Mouse (Mus musculus) intestine, embryonic 14.5 days (tissue): ENCODE measurements around the gene Best3. TPM values are rescaled to one million over a fixed set of nuclear protein-coding genes. Genes with fewer than 3 reads are reported as not detected.
A peak's percentile ranks its signal among the peaks of the same experiment; 100 is the strongest.

Source experiments
- ATAC-seq: fragments of 200-750 bp; cut with Nextera tagmentation; replicated peaks from 2 replicates; pipeline ENCODE4 v1.8.0; 2017; ENCODE audit warnings: low read depth, moderate number of reproducible peaks, moderate TSS enrichment, moderate library complexity; ENCODE audit not compliant: low FRiP score, low TSS enrichment
- DNase-seq: peaks from one replicate; pipeline ENCODE4 v3.0.0-alpha.2; 2018; ENCODE audit warnings: low spot score
- H3K27ac ChIP-seq: fragments of 300-500 bp; sonication (generic); 2 replicates; pipeline ENCODE4 v1.5.1; 2014; ENCODE audit warnings: low read depth, mild to moderate bottlenecking, control low read depth
- H3K27me3 ChIP-seq: fragments of 300-500 bp; sonication (generic); replicated peaks from 2 replicates; pipeline ENCODE4 v1.6.1; 2014; ENCODE audit warnings: low read length, control low read depth; ENCODE audit not compliant: control insufficient read depth, insufficient read depth
- H3K36me3 ChIP-seq: fragments of 300-500 bp; sonication (generic); 2 replicates; pipeline ENCODE4 v1.6.1; 2014; ENCODE audit warnings: low read length, control low read depth; ENCODE audit not compliant: control insufficient read depth, insufficient read depth
- H3K4me1 ChIP-seq: fragments of 300-500 bp; sonication (generic); replicated peaks from 2 replicates; pipeline ENCODE4 v1.6.1; 2014; ENCODE audit warnings: low read length, control low read depth, mixed read lengths; ENCODE audit not compliant: control insufficient read depth, insufficient read depth
- H3K4me2 ChIP-seq: fragments of 300-500 bp; sonication (generic); 2 replicates; pipeline ENCODE4 v1.6.1; 2014; ENCODE audit warnings: low read length
- H3K4me3 ChIP-seq: fragments of 300-500 bp; sonication (generic); 2 replicates; pipeline ENCODE4 v1.5.1; 2014; ENCODE audit warnings: low read depth, low read length, control low read depth, mixed read lengths
- H3K9ac ChIP-seq: fragments of 300-500 bp; sonication (generic); 2 replicates; pipeline ENCODE4 v1.6.1; 2014; ENCODE audit warnings: mild to moderate bottlenecking, low read length
- H3K9me3 ChIP-seq: fragments of 300-500 bp; sonication (generic); 2 replicates; pipeline ENCODE4 v1.6.1; 2016; ENCODE audit warnings: low read length, control low read depth; ENCODE audit not compliant: control insufficient read depth
- WGBS: fragments of 180-500 bp; shearing (Covaris S2); extraction: QIAGEN DNeasy Blood & Tissue Kit; methylation state at CpG from one replicate; pipeline ENCODE4 v1.1.7; 2014; 5-methylcytosine and 5-hydroxymethylcytosine counted together
- polyA plus RNA-seq: library from polyadenylated mRNA; unstranded; fragments of >200 nt; fragmentation: Nextera tagmentation; extraction: Ambion mirVana; gene quantifications from 2 replicates; pipeline ENCODE4 v1.2.1, GENCODE M21; 2014

Gene Best3
- polyA plus RNA-seq, 1 experiment from 2014 or later: 0.07 TPM

DNA sequence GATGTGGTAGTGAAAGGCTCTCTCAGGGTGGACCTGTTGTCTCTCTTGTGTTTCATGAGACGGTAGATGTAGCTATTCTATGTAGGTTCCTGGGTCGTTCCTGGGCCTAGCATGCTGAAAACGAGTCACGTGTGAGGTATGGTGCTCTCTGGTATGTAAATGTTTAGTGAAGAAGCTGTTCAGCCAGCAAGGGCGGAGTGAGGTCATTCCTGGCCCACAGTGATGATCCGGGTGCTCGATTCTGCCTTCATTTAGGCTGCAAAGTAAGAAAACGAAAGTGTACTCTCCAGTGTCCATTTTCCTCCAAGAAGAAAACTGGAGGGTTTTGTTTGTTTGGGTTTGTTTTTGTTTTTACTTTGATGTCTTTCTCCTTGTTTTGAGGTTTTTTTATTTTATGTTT lies 7.9 kb downstream of the Best3 start:
- H3K27me3 ChIP-seq: no peaks in the 10 kb centered on the region

DNA sequence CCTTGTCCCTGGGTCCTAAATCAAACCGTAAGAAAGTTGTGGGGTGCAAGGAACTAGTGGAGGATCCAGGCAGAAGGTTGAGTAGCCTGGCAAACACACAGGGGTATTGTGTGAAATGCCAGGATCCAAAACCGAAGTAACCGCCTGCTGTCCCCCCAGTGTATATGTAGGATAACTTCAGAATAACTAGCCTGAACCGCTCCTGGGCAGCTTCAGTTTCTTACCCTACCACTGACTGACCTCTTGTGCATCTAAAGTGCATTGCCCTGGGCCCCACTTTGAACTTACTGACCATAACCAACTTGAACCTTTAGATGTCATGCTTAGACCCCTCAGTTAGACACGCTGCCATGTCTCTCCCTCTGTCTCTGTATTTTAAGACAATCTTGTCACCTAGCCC lies 9.0 kb downstream of the Best3 start:
- H3K9ac ChIP-seq: no peak overlapping the region
- H3K4me3 ChIP-seq: no peak overlapping the region
- no peak for DNase-seq
- WGBS: 76% methylated on average over 5 of the region's 5 CpGs
- H3K27ac ChIP-seq: no peak overlapping the region
- ATAC-seq: no peak
- H3K9me3 ChIP-seq: no peaks in the 10 kb centered on the region
- no peaks in the 10 kb centered on the region for H3K36me3 ChIP-seq
- H3K4me1 ChIP-seq: no peaks in the 10 kb centered on the region
- no peak overlapping the region for H3K4me2 ChIP-seq
- no peaks in the 10 kb centered on the region for H3K27me3 ChIP-seq

More for the DNA sequence above, 7.9 kb downstream of the Best3 start:
- Histone ChIP-seq H3K36me3 (no peaks in the 10 kb centered on the region), H3K9ac (no peak overlapping the region), H3K9me3 (no peaks in the 10 kb centered on the region), H3K27ac (no peak overlapping the region), H3K4me3 (no peak overlapping the region), H3K4me2 (no peak overlapping the region), H3K4me1 (no peaks in the 10 kb centered on the region)
- WGBS: 55% methylated on average over 8 of the region's 8 CpGs
- DNase-seq (no peak), ATAC-seq (no peak)

DNA sequence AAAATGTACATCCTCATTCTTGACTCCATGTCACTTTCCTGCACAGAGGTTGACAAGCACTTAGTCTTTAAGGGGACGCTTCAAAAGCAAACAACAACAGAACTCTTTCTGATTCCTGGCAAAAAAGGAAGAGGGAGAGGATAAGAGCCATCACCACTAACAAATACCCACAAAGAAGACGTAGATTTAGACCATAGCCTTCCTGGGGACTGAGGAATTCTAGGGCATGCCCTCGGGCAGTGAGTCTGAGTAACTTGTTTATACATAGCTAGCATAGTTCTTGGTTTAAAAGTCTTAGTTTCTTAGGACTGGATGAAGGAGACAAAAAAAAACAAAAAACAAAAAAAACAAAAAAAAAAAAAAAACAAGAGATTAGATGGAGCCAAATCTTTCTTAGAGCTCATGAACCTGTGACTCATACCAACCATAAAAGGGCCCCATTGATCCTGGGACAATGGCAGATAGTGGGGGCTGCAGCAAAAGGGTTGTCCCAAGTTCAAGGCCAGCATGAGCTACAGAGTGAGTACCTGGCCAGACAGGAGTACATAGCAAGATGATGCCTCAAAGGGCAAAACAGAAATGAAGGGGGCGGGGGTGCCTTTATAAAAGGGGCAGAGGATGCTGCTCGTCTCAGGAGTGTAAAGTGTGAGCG lies 9.6 kb downstream of the Best3 start:
- H3K4me2 ChIP-seq: no peak overlapping the region
- WGBS: 50% methylated on average over 6 of the region's 6 CpGs
- H3K4me3 ChIP-seq: no peak overlapping the region
- H3K27ac ChIP-seq: no peak overlapping the region
- no peaks in the 10 kb centered on the region for H3K9me3 ChIP-seq
- H3K9ac ChIP-seq: no peak overlapping the region
- ATAC-seq (peak; percentile 38; the same call in 1 of the 2 replicates), DNase-seq (no peak)
- H3K36me3 ChIP-seq: no peaks in the 10 kb centered on the region
- H3K27me3 ChIP-seq: no peaks in the 10 kb centered on the region
- H3K4me1 ChIP-seq: no peaks in the 10 kb centered on the region

DNA sequence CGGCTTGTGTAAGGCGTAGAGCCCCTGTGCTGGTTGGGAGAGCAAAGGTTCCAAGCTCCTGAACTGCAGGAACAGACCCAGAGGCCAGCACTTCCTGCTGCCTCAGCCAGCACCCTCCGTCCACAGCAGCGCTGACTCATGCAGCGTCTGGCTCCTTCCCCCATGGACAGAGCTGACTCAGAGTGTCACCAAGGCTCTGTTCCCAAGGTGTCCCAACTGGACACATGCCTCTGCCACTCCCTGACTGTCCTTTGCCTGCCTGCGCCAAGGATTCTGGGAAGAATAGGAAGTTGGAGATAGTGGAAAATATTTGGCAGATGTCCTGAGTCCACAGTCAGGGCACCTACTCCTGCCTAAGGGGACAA lies 10.1 kb downstream of the Best3 start:
- Histone ChIP-seq H3K27ac (no peak overlapping the region), H3K4me1 (no peaks in the 10 kb centered on the region), H3K4me2 (no peak overlapping the region), H3K4me3 (no peak overlapping the region), H3K9ac (no peak overlapping the region), H3K27me3 (no peaks in the 10 kb centered on the region), H3K9me3 (no peaks in the 10 kb centered on the region), H3K36me3 (no peaks in the 10 kb centered on the region)
- ATAC-seq (peak; percentile 74), DNase-seq (no peak)
- 55% methylated on average over 6 of the region's 6 CpGs for WGBS

DNA sequence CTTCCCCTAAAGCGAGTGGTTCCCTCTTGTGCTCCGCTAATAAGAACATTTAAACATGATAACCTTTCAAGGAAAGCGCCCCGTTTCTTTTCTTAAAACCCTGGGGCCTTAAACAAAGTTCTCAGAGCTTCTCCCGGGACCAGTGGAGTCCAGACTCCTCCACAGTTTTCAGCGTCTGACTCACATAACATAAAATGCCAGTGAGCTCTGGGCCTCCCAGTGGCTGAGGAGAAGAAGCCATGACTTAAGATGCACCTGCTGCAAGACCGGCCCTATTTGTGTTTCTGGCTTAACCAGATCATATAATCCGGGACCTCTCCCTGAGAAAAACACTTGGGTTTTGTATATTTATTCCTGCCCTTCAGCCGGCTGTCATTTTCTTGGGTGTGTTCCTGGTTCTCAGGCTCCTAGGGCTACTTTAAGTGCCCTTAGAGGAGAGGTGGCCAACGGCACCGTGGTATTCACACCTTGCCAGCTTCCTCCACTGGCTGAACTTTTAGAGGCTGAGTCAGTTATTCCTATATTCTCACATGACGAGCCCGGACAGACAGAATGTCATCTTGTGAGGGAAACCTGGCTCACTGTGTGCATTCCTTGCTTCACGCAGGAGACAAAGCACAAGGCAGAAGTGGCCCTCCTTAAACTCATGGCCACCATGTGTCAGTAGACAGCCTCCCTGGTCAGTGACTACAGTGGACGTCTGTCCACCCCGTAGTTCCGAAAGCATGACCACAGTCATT lies 12.8 kb downstream of the Best3 start:
- WGBS: 75% methylated on average over 17 of the region's 17 CpGs
- no peak overlapping the region for H3K9ac ChIP-seq
- ATAC-seq: no peak

DNA sequence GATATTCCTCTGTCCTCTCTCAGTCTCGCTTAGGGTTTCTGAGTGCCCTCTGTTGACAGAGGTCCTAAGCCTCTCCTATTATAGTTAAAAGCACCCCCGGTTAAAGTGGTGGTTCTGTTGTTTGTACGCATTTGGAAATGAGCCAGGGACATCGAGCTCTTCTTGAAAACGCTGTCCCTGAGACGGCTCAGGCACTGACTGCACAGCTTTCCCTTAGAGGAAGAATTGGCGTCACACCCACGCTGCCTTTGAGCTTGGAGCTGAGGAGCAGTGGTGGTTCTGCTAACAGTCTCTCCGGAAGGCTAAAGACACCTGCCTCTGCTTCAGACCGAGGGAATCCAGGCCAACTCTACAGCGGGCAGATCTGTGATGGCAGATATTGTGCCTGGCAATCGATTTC lies 14.9 kb downstream of the Best3 start:
- DNase-seq (no peak), ATAC-seq (no peak)
- Histone ChIP-seq H3K4me3 (no peak overlapping the region), H3K27me3 (no peaks in the 10 kb centered on the region), H3K9me3 (no peaks in the 10 kb centered on the region), H3K9ac (no peak overlapping the region), H3K4me2 (no peak overlapping the region), H3K27ac (no peak overlapping the region), H3K36me3 (no peaks in the 10 kb centered on the region), H3K4me1 (no peaks in the 10 kb centered on the region)
- WGBS: 56% methylated on average over 12 of the region's 12 CpGs

More for the DNA sequence above, 12.8 kb downstream of the Best3 start:
- no peaks in the 10 kb centered on the region for H3K4me1 ChIP-seq
- H3K27ac ChIP-seq: no peak overlapping the region
- H3K4me3 ChIP-seq: no peak overlapping the region
- no peaks in the 10 kb centered on the region for H3K36me3 ChIP-seq
- no peak for DNase-seq
- H3K4me2 ChIP-seq: no peak overlapping the region
- no peaks in the 10 kb centered on the region for H3K27me3 ChIP-seq
- no peaks in the 10 kb centered on the region for H3K9me3 ChIP-seq

DNA sequence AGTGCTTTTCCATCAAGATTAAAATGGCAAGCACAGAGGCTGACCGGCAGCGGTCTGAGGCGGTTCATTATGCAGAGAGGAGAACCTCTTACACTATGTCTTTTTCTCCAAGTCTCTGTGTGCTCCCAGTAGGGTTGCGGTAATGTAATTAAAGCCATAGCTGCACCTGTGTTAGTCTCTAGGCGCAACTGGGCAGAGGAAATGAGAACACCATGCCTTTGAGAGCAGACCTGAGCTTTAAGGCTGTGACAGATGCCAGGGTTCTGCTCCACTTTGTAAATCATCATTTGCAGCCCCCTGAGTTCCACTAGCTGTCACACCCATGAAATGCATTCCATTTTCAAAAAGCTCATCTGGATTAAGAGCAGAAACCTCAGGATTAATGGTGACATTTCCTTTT lies 18.6 kb downstream of the Best3 start:
- Histone ChIP-seq H3K27ac (no peak overlapping the region), H3K9me3 (no peaks in the 10 kb centered on the region), H3K4me3 (no peak overlapping the region), H3K4me2 (no peak overlapping the region), H3K27me3 (no peaks in the 10 kb centered on the region), H3K36me3 (no peaks in the 10 kb centered on the region), H3K9ac (no peak overlapping the region), H3K4me1 (no peaks in the 10 kb centered on the region)
- ATAC-seq (no peak), DNase-seq (no peak)
- 79% methylated on average over 5 of the region's 5 CpGs for WGBS

DNA sequence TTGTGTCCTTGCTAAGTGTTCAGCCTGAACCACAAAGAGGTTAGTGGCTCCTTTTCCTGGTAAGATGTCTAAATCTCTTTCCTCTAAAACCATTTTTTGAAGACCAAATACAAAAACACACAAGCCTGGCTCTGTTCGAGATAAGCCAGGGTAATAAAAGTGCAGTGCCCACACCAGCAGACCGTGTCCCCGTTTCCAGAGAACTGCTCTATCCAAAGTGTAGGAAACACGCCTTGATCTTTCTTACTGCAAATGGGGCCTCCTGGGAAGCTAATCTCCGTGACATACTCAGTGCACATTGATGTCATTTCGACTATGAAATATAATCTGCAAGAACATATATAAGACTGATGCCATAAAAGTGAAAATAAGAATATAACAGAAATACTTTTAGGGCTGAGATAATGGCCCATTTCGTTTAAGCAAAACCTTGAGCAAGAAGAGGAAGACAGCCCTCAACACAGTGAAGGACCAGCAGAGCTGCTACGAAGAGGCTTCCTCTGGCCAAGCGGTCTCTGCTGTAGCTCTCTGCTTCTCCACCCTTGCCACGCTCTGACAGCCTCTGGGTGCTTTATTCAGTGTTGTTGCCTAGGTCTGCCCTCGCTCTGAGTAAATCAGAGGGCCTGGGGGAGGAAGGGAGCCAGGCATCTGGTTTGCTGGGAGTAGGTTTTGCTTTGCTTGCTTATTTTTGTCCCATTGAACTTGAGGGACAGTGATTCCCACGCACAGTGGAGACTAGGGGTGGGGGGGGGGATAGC lies 19.8 kb downstream of the Best3 start:
- H3K27ac ChIP-seq: no peak overlapping the region
- 52% methylated on average over 12 of the region's 12 CpGs for WGBS
- ATAC-seq: no peak

More for the DNA sequence above, 19.8 kb downstream of the Best3 start:
- no peaks in the 10 kb centered on the region for H3K27me3 ChIP-seq
- H3K4me2 ChIP-seq: no peak overlapping the region
- no peak overlapping the region for H3K4me3 ChIP-seq
- no peaks in the 10 kb centered on the region for H3K4me1 ChIP-seq
- H3K9me3 ChIP-seq: no peaks in the 10 kb centered on the region
- no peak for DNase-seq
- H3K9ac ChIP-seq: no peak overlapping the region
- no peaks in the 10 kb centered on the region for H3K36me3 ChIP-seq
